Mouse (Mus musculus) spleen, postnatal 14 days (tissue): ENCODE results near the gene Ccdc85c.
A peak's percentile ranks its signal among the peaks of the same experiment; 100 is the strongest.

ENCODE experiments used
- DNase-seq, 2 experiments: peaks; one replicate each; pipeline ENCODE4 v3.0.0; 2021 to 2022; ENCODE audit warnings: low spot score in 2 of 2

The Ccdc85c gene

DNA sequence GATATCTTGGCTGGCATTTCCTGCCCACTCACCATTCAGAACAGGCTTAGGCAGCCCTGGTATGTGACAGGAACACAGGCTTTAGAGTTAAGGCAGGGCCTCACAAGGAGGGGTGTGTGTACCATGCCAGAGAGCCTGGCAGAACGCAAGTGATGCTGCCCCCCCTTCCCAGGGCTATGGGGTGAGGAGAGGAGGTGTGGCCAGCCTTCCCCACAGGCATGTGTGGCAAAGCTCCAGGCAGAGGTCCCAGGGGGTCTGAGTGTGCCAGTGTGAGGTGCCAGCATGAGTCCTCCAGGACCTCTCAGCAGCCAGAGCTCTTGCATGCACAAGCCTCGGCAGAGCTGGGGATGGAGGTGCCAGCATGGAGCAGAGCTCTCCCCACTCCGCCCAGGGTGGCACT lies 19.4 kb upstream of the Ccdc85c start:
- DNase-seq: no peak

DNA sequence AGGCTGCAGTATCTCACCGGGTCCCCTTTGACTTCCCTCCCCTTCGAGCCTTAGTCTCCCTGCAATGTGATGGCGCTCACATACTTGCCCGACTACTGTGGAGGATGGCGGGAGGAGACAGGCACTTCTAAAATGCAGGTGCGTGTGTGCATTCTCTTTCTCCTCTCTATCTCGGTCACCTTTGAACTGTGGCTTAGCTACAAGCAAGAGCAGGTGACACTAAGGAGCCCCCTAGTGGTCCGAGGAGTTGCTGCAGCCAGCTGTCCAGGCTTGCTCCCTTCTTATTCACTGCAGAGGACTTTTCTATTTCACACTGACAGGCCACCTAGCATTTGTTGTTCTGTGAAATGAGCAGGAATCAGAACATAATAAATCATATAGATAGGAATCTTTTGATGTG lies 17.7 kb upstream of the Ccdc85c start:
- DNase-seq: peak in 1 of 2 experiments; percentile 36

DNA sequence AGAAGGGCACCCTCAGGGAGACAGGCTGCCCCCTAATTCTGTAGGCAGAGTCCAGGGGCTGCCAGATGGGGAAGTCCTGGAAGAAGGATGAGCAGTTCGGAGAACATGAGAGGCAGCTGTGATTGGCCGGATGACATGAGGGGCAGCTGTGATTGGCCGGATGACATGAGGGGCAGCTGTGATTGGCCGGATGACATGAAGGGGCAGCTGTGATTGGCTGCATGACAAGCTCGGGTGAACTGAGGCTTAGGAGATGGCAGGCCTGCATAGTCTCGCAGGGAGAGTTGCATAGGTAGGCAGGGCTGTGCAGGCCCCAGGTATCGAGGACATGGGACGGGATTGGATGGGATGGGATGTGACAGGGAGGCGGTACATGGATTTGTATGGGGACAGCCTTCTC lies 17.2 kb upstream of the Ccdc85c start:
- no peak for DNase-seq

DNA sequence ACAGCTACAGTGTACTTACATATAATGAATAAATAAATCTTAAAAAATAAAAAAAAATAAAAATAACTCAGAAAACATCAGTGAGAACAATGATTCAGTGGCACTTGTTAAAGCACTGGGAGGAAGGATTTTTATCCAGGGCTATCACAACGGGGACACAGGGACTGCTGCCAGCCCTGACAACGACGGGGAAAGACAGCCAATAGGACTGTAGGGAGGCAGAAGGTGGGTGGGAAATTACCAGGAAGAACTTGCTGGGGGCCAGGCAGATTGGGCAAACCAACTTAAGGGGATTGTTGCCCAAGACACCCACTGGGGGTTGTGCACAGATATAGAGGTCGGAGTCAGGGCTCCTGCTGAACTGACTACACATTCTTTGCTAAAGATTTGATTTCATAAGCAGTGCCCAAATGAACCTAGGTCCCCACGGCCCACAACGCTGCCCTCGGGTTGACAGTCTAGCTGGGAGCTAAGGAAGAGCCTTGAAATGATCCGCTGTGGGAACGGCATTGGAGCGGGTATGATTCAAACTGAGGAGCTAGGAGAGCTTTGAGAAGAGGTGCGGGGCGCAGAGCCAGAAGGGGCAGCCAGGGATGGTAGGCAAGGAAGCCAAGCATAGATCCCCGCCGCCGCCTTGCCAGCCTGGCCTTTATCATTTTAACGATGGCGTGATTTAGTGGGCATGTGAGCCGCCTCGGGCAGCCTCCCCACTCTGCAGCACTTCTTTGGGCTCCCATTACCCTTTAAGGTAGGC lies 13.1 kb upstream of the Ccdc85c start:
- no peak for DNase-seq

DNA sequence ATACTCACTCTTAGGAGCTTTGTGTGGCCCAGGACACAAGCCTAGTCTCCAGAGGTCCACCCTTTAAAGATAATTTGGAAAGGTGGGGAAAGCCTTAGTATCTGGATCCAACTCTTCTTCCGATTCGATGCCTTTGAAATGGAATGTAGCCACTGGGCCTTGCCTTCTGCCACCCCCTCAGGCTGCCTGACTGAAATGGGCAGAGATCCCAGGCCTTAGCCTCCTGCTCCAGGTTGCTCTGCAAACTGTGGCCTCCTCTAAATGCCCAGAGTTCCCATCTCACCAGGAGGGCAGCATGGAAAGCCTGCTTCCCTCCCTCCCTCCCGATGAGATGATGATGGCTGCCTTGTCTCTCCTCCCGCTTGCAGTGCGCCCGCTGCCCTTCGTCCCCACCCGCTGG lies 11.8 kb upstream of the Ccdc85c start:
- DNase-seq: no peak

DNA sequence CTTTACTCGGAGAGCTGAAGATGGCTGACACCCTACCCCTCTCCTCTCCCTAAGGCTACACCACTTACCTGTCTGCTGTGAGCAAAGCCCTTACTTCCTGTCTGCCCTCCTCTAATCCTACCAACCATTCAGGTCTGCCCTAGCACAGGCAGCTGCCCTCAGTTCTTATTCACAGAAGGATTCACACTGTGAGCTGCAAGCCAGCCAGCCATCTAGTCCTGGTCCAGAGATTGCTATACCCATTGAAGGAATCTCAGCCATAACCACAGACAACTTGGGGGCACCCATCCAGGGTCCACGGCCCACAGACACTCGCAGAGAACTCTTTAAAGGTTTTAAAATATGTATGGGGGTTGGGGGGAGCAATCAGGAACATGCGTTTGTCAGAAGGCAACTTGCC lies 11.2 kb upstream of the Ccdc85c start:
- no peak for DNase-seq

DNA sequence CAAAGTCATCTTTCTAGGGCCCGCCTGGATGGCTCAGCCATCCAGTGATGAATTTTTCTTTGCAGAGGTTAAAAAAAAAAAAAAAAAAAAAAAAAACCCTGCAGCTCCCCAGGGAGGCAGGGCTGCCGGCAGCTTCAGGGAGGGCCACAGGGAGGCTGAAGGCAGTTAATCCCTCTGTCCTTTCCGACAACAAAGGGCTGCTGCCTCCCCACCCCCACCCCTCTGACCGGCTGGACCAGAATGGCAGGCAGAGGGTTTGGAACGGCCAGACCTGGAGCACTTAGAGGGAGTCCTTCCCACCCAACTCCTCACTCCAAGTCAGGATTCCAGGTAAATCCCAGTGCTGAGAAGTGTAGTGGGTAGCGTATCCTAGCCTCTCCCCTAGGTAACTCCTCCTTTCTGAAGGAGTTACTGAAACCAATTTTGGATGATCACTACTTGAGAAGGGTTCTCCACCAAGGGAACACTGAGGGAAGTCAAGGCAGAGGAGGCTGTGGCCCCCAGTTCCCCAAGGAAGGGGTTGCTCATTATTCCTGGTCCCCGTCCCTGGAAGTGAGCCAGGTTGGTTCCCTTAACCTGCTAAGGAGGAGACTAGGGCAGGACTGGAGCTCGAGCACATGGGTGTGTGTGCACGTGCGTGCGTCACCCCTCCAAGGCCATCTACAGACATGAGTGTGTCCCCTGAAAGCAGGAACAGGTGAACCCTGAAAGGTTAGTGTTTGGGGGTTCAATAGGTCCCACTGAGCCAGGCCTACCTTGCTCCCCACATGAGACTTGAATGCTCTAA lies 10.2 kb upstream of the Ccdc85c start:
- DNase-seq: no peak

DNA sequence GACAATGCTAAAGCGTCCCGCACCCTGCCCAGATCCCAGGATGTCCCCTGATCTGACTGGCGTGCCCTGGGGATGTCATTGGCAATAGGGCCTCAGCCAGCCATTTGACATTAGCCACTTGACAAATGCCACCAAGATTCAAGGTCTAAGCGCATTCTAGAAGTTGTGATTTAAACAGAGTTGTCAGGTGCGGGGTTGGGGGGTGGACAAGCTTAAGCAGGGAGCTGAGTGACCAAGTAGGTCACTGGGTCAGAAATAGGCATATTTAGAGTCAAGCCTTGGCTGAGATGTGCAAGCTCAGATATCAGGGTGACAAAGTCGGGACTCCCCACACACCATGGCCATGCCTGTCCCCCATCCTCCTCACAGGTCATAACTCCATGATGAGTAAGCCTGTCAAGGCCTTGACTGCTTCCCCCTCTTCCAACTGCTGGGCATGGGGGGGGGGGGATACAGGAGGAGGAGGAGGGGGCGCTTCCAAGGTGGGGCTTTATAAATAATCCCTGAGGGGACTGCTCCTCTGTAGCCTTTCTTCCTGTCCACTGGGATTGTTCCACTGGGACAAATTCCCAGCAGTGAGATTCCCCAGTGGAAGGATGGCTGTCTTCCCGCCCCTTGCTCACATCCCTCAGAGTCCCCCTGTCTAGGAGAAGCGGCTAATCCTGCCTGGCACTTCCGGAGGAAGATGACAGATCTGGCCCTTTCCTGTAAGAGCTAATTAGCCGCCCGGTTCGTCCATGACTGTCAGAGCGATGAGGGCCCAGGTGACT lies 9.4 kb upstream of the Ccdc85c start:
- DNase-seq: no peak

DNA sequence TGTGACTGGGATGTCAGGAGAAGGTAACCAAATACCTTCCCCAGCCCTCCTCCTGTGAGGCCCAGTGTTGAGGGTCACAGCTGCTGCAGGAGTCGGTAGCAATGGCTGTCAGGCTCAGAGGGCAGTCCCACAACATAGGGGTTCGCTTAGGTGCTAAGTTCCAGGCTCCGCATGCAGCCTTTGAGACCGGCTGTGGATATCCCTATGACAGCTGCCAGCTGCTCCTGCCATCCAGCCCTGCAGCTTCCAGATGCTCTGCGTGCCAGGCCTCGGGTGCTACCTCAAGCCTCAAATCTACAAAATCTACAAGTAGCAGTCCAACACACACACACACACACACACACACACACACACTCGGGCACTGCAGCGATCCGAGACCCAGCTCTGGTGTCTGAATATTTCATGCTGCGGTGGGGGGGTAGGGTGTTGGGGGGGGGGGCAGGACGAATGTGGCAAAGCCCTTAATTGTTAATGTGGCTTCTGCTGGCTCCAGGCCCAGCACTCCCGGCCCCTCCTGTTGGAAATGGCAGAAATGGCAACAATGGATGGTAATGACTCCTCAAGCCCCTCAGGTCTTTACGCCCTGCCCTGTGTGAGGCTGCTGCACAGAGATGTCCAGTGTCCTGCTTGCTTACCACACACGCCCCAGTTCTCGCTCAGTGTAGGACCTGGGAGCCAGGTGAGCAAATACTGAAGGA lies 3.1 kb upstream of the Ccdc85c start:
- DNase-seq: no peak

DNA sequence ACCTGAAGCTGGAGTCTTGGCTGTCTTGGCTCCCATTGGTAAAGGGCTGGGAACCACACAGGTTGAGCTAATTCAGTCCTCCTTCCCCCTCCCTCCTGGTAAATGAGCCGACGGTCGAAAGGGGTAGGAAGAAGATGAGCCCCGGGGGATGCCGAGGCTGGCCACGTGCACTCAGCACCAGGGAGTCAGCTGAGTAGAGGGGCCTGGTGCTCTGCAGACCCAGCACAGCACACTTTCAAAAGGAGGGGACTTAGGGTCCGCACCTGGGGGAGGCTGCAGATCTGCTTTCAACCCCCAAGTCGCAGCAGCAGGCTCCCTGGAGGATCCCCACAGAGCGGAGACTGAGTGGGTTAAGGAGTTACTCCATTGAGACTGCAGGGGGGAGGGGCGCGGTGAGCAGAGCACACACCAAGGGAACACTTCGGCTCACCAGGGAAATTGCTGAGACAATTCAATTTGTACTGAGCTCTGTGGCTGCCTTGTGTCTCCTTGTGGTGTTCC lies 2.2 kb upstream of the Ccdc85c start:
- DNase-seq: no peak

DNA sequence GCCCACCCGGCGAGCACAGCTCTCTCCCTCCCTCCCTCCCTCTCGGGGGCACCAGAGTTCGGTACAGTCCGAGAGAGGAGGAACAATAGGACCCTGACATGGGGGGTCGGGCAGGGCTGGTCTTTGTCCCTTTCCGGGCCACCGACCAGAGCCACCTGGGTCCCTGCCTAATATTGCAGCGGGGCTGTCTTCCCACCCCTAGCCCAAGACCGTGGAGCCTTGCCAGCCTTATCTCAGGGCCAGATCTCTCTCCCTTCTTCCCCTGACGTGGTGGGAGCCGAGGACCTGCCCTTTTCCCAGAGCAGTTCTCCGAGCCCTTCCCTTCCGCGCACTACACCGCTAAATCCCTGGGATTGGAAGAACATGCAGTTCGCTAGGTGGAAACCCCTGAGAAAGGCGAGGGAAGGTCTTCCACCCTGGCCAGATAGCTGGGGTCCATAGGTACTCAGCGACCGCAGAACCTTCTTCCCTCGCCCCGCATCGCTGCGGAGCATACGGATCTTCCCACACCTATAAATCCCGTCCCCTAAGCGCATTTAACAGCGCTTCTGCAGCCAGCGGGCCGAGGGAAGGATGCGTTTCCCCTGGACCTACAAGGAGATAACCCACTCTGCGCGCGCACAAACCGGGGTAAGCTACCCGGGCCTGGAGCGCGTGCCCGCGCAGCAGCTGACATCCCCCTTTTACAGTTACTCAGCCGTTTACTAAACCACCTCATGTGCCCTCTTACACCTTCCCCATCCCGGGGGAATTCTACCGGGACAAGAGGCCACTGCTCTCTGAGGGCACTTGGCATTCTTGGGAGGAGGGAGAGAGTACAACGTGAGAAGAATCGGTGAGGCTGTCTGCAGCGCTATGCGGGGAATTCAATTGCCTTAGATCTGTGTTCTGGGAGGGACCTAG lies 946 bp upstream of the Ccdc85c start:
- DNase-seq: no peak

DNA sequence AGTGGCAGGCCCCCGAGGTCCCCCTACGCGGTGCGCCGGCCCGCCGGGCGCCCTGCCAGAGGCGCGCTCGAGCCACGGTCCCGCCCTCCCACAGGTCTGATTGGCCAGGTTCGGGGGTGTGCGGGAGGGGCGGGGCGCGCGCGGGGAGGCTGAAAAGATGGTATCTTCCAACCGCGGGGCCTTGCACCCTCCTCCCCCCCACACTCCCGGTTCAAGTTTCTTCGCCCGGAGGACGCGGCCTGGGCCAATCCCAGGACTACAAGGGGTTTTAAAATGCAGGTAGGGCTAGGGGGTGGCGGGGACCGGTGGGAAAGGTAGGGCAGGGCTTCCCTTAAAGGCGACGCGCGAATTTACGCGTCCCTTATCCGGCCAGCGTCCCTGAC lies 274 bp upstream of the Ccdc85c start:
- DNase-seq: peak; percentile 75 to 78

DNA sequence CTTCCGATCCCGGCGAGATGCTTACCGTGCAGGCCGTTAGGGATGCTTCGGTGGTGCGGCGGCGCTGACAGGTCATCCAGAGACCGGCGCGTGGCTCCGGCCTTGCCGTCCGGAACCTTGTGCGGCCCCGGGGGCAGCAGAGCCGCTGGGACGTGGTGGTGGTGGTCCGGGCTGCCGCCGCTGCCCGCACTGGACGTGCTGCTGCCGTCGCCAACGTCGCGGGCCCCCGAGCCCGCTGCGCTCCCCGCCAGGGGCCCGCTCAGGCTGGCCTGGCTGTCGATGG lies 971 bp downstream of the Ccdc85c start:
- DNase-seq: no peak

DNA sequence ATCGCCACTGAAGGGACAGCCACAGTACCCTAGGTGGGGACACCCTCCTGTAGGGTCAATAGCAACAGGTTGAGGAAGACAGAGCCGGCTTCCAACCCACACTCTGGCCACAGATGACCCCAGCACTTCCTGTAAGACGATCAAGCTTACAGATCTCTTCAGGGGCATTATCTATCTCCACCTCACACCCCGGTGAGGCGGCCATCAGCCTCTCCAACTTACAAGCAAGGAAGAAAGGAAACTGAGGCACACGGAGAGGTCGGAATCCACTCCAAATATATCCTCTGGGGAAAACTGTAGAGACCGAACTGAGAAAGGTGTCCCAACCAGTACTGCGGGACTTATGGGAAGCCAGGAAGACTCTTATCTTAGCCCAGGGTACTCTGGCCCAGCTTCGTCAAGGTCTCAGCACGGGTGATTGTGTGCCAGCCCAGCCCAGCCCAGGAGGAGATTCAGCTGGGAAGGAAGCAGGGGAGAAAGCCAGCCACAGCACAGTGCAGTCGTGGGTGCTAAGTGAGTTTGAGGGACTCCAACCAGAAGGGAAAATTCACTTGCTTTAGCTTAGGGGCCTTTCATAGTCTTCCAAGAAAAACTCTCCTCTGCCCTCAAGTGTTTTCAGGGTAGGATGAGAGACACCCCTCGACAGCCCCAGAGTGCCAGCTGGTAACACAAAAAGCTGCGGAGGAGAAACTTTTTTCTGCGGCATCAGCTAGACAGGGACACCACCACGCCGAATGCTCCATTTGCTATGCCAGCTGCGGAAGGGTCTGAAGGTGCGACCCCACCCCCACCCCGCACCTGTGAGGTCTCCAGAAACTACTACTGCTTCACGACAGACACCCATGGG lies 1.5 kb downstream of the Ccdc85c start:
- DNase-seq: no peak

DNA sequence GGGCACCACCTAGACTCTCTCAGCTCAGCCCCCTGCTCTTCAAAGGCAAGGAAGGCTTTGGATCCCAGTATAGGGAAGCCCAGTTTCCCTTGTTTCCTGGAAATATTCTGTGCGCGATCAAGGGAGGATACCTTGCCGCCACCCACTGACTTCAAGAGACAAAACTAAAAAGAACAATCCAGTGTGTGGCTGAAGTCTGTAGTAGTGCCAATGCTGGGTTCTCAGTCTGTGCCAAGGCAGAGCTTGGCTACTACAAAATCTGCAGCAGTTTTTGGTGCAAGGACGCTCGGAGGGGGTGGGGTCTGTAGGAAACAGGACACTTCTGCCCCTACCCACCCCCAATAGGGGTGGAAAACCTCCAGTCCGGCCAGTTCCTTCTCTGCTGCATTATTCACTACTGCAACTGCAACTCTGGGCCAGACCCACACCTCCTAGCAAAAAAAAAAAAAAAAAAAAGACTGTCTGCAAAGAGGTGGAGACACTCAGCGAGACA lies 3.0 kb downstream of the Ccdc85c start:
- DNase-seq: no peak

DNA sequence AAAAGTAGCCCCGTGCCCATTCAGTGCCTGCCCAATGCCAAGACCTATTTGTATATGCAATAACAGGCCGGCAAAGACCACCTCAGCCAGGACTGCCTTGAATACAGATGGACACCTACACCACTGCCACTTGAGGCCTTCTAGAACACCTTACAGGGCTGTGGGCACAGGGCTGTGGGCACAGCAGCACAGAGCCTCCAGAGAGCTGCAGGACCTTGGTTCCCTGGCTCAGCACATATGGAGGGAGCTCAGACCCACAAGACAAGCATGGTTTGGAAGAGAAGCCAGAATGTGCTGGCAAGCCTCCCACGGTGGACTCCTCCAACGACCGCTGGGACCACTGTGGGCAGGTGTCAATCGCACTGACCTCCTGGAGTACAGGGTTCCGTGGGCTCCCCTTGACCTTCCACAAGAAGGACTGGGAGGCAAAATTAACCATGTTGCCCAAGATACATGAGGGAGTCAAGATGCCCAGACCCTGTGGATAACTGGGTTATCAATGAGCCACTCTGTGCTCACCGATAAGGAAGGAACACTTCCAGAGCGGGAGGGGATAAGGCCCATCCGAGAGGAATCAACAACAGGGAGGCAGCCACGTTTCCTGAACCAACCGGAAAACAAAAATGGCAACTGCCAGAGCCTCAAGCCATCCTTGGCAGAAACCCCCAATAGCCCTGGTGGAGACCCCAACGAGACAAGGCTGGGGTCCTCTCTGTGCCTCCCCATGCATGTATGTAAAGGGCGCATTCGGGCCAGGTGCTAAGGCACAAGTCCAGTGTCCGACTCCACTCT lies 3.7 kb downstream of the Ccdc85c start:
- no peak for DNase-seq

DNA sequence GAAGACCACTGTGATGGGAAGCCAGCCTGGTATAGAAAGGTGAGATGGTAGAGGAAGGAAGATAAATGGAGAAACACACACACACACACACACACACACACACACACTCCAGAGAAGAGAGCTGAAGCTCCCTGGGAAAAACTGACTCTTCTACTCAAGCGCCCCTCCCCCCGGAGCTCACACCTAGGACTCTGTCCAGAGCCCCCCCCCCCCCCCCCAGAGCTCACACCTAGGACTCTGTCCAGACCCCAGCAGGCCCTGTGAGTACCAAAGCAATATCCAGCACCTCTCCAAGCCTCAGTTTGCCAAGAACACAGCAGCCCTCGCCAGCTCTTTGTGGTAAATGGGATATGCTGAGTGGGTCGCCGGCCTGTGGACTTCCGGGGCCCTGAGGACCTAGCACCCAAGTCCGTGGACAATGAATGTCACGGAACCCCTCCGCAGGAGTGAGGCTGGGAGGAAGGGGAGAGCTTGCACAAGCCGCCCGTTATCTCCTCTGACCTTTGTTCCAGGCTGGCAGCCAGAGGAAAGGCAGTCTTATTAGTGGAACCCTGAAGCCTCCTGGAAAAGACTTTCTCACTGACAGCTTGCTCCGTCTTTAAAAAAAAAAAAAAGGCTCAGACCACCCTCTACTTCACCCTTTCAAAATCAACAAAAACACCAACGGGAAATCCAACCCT lies 4.8 kb downstream of the Ccdc85c start:
- no peak for DNase-seq

DNA sequence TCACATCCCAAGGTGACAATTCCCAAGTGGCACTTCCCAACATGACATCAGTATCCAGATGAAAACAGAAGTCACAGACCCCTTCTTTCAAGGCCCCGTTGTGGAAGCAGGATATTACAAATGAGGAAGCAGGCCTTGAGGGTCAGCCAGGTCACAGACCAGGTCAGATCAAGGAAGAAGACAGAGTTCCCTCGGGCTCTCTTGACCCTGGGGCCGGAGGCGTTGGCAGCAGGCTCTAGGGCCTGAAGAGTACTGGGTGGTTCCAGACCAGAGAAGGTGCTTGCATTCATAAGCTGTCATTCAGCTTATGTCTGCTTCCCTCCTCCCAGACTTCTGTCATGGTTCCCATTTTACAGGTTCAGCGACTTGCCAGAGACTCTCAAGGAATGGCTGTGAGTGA lies 5.5 kb downstream of the Ccdc85c start:
- no peak for DNase-seq

DNA sequence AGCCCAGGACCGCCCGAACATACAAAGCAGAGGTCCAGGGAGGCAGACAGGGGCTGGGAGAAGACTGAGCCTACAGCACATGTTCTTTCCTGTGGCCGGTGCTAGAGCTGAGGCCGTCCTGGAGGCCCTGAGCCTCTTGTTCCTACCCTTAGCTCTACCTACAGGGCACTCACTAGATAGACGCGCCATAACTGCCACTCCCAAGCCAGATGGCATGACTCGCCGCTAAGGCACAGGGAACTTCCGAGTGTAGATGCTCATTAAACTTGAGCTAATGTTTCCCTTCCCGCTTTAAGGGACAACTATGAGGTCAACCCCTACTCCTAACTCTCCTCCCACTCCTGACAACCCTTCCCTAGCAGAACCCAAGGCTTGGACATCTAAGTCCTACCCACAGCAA lies 6.3 kb downstream of the Ccdc85c start:
- no peak for DNase-seq
